Mouse (Mus musculus): ENCODE measurements around the gene Gm7271.

Gene Gm7271

DNA sequence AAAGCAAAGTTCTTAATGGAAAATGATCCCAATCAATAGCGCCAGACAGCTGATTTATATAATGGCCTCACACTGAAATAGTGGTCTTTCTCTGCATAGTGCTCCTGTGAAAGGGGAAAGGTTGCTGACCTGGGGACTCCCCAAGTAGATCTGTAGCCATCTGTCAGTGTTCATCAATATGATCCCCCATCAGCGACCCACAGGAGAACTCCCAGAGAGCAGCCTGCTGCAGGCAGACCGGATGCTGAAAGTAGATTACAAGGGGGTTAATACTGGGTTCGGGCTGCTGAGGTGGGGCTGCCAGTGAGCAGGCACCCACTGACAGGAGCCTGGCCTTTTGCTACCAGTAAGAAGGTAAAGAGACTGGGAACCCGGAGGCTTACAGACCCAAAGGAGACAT, at the start of gene Gm7271:
Gene Gm7271 (plus strand): TSS at position 230 of the 400 bp plus-strand sequence.
- DNase-seq (ENCODE audit: low spot score), result no peak

DNA sequence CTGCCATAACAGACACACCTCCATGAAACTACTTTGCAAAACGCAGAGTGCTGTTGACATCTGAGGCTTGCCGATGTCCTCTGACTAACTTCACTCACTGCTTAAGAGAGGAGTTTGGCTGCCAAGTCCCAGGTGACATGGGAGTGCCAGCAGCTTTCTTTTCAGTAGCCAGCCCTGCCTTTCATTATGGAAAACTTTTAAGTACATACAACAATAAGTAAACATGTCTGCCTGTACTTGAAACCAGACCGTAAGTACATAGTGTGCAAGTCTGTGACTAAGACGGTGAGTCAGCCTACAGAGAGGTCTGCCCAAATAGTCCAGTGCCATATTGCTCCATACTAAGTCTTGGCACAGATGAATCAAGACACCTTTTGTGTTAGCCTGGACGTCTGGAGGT, 46.7 kb upstream of the Gm7271 start:
- no peak for DNase-seq (ENCODE audit: low spot score)

DNA sequence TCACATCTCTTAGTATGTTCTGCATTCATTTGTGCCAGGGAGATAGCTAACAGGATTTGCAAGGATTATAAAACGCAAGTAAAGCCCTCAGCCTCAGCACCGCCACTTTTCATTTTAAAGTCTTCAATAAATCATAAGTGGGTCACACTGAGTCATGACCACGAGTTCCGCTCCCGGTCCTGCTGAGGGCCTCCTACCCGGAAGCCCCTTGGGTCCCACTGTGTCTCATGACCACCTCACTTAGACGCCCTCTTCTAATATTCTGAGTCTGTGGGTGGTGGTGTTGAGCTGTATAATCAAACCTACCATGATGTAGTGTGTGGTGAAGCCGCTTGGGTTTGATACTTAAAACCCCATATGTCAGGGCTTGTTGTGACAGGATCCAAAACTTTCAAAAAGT, 46.1 kb upstream of the Gm7271 start:
- DNase-seq (ENCODE audit: low spot score), result no peak

DNA sequence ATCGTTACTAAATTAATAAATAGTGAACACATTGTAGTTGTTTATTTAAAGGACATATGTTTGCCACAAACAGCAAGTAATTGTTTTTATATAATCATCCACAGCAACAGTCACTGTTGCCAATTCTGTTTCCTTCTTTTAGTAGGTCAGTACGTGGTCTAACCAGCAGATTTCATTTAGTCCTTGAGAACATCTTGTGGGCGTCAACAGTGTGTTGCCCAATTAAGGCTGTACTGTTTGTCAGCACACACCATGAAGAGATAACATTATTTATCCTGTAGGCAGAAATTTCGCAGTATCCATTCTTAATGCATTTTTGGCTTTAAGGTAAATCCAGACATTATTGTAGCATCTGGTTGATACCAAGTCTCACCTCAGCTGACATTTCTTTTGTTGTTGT, 42.4 kb upstream of the Gm7271 start:
- no peak for DNase-seq (ENCODE audit: low spot score)

DNA sequence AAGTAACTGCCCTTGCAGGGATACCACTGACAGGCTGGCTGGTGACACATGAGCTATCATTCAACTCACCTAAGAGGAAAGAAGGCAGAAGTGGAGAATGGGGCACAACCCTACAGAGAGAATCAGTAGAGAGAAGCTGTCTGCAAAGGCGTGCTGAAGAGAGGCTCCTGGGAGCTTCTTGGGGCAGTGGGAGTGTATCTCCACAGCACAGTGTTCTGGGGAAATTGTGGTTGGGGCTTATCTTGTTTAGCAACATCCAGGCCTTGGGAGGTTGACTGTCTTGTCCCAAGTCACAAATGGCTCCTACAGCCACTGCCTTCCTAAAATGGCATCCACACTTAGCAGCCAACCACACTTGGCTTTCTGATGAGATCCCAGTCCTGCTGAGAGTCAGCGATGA, 8.9 kb upstream of the Gm7271 start:
- DNase-seq (ENCODE audit: low spot score), result no peak

DNA sequence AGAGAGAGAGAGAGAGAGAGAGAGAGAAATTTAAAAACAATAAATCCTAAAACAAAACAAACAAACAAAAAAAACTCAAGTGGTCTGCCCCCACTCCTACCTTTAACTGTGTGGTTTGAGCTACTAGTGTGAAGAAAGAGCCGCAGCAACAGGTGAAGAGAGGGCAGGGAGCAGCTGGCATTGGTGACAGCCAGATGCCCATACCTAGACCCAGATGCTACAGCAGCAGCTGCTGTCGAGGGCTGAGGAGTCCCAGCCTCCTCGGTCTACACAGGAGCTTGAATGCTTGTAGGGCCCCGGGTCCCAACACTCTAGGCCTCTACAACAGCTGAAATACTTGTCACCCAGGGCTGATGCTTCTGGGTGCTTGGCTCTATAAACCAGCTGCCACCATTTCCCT, 7.0 kb upstream of the Gm7271 start:
- no peak for DNase-seq (ENCODE audit: low spot score)

DNA sequence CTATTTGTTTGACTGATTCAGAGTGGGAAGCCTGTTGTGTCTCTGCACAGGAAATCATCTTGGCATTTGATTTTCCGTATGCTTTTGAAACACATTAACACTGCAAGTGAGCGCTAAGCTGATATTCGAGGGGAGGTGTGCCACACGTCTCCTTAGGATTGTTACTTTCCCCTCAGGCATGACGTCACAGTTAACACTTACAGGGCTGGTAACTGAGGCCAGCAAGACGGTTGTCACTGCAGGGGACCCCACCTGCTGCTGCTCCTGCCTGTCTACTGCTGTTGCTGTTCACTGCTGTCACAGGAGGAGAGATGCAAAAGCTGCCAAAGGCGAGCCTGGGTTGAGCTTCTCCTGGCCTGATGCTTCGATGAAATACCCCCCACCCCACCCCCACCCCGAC, 6.1 kb upstream of the Gm7271 start:
- no peak for DNase-seq (ENCODE audit: low spot score)

DNA sequence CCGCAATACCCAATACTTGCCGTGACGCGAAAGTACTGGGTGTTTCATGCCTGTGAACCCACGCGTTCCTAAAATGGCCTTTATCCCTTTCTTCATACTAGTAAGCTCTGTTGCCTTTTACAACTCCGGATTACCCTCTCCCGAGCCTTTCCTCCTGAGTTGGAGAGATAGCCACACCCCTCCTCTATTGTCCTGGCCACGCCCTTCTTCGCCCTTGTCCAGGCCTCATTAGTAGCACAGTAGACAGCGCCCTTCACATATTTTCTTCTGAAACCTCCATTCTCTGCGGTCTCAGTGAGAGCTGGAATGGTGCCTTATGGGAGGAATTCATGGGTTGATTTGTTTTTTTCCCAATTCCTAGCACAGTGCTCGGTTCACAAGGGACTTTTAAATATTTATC, 11.3 kb downstream of the Gm7271 start:
- no peak for DNase-seq (ENCODE audit: low spot score)

DNA sequence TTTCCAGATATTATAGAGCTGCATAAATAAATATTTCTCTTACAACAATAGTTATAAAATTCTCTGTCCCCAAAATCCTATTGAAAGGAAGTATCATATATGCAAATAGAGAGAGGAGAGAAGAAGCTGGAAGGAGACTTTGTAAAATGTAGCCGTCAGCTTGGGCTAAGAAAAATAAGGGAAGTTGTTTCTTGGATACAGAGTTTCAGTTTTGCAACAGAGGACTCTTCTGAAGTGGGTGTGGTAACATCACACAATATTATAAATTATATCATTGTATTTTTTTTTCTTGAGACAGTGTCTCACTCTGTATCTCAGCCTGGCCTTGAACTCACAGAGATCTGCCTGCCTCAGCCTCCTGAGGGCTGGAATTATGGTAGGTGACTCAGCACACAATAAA, 38.6 kb downstream of the Gm7271 start:
- DNase-seq (ENCODE audit: low spot score), result no peak

DNA sequence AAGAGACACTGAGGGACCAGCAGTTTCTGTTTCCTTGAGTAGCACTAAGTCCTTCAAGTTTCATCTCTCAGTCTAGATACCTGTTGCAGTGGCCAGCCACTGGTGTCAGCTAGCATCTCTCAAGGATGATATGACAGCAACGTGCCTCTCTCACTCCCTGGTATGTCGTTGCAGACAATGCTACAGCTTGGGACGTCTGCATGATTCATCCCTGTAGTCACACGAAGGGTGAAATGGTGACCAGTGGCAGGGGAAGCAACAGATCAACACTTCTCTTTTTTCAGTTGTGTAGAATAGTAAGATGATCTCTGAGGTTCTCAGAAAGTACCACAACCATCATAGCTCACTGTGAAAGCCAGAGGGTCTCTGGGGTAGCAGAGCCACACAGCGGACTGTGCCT, 40.8 kb downstream of the Gm7271 start:
- DNase-seq (ENCODE audit: low spot score), result no peak

DNA sequence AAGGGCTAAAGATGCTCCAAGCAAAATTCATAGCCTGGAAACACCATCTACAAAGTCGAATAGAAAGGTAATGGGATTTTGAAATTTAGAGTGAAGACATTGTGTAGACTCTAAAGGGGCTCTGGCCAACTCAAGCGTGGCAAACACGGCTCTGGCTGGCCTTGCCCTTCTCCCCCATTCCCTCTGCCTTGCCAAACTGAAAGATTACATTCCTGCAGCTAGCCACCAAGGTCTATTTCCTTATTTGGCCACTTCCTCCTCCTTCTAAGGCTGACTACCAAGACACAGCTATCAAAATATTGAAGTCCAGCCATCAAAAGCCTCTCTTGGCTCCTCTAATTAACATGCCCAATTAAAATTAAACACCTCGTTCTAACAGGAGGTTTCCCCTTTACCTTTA, 41.2 kb downstream of the Gm7271 start:
- peak; percentile 54 for DNase-seq (ENCODE audit: low spot score)

DNA sequence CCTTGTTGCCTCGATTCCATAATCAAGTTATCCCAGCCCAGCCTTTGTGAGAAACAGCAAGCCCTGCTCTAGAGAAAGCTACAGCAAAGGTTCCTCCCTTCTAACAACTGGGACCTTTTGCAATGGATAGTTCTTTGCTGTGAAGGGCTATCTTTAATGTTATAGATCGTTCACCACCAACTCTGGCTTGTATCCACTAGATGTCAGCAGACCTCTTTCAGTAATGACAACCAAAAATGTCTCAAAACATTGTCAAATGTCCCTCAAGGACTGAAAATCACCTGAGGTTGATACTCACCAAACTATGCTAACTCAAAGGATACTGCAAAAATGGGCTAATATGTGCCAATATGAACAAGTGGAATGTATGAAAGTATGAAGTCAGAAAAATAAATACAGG, 42.0 kb downstream of the Gm7271 start:
- DNase-seq (ENCODE audit: low spot score), result no peak

DNA sequence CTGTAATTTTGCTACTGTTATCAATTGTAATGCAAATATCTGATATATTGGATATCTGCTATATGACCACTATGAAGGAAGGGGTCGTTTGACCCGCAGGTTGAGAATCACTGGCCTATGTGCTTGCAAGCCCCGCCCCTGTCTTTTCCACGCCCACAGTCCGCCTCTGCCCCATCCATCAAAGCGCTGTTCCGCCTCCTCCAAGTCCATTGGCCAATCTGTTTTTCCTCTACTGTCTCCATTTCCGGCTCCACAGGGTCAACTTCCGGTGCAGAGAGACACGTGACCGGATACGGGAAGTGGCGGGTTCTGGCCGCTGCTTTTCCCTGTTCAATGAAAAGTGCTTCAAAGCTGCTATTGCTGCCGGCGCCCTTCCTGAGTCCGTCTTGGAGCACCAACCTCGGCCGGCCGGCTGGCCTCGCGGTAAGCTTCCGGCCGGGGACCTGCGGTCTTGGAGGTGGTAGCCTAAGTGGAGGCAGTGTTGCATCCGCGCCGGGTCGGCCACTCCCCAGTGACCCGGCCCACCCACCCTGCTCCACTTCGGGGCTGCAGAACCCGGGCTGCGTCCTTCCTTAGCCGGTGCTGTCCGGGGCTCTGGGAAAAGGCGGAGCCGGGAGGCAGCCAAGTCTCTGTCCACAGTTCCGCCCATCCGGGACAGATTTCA, 45.3 kb downstream of the Gm7271 start, which contains the start of gene Exoc1:
Gene Exoc1 (plus strand): TSS at position 272 of the 664 bp plus-strand sequence.
- peak; percentile 90 for DNase-seq (ENCODE audit: low spot score)

DNA sequence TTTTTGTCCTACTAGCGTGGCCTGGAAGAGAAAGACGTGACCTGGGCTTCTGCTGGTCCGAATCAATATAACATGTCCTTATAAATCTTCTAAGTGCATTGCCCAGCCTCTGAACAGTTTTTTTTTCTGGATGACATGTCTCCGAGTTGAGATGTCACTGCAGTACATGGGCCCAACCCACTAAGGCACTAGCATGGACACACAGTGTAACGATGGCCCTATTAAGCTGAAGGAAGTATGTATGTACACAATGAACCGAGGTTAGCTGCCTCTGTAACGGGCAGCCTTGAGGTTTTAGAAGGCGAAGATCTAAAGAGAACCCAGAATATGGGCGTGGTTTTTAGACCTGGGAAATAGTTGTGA, 45.8 kb downstream of the Gm7271 start:
- DNase-seq (ENCODE audit: low spot score), result no peak

DNA sequence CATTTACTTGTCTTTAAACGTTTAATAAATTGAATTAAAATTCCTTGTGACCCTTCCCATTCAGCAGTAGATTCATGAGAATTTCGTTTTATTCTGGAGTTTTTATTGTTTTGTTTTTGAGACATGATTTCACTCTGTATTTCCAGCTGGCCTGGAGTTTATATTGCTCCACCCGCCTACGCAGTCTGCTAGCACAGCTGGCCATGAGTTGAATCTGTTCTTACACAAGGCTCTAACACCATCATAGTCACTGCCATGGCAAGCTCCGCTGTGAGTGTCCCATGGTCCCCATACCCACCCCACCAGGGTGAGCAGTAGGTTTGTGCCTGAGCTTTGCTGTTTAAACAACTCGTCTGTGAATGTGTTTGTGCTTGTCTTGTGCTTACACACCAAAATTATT, 49.3 kb downstream of the Gm7271 start:
- no peak for DNase-seq (ENCODE audit: low spot score)

DNA sequence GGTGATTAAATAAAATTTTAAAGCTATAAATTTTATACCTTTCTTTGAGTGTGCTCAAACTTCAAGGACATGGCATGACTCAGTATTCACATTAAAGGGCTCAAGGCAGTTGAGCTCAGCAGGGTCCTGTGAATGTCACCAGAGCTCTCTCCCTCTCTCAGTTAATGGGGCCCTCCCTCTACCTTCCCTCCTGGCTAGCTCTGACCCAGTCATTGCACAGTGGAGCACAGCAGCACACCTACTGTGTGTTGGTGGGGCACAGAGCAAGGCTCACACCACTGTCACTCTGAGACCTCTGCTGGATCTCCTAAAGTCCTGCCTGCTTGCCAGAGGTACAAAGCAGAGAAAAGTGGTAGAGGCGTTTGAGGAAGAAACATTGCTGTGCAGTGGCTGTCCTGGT, 52.4 kb downstream of the Gm7271 start:
- no peak for DNase-seq (ENCODE audit: low spot score)

DNA sequence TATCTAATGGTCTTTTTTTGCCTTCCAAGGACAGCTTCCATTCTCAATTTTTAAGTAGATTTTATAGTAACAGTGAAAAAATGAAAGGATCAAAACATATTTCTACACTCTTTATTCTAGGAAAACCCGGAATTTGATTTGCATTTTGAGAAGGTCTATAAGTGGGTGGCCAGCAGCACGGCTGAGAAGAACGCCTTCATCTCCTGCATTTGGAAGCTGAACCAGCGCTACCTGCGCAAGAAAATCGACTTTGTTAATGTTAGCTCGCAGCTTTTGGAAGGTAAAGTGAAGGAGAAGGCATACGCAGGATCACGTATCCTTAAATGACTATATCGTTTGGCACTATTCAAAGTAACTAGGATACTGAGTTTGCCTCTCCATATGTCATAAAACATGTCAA, 53.7 kb downstream of the Gm7271 start:
- DNase-seq (ENCODE audit: low spot score), result no peak

DNA sequence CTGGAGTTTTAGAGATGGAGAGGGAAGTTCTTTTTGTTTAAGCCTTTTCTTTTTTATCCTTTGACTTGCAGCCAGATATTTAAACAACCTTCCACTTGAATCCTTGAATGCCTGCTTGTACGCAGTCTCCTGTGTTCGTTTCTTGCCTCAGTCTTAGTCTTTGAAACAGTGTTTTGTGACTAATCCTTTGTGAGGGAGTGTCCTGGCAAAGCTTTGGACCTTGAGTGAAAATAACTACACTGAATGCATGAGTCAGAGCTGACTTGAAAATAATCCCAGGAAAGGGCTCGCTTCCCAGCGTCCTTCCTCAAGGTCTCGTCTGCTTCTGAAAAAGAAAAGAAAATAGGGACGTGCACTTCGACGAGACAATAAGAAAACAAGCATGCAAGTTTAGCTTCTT, 56.3 kb downstream of the Gm7271 start:
- DNase-seq (ENCODE audit: low spot score), result peak; percentile 28

DNA sequence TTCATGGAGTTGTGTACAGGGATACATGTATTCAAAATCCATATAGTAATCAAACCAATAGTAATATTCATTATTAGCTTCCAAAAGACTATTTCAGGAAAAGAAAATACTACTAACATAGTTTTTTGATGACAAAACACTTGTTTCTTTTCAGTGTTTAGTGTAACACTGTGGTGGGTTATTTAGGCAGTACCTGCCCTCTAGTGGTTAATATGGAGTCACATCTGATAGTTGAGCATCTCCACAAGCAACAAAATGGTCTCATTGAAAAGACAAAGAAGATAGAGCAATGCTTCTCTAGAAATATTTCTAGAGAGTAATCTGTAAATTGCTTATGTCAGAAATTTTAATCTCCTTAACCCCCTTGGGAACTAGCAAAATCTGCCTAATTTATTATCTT, 57.0 kb downstream of the Gm7271 start:
- DNase-seq (ENCODE audit: low spot score), result no peak

DNA sequence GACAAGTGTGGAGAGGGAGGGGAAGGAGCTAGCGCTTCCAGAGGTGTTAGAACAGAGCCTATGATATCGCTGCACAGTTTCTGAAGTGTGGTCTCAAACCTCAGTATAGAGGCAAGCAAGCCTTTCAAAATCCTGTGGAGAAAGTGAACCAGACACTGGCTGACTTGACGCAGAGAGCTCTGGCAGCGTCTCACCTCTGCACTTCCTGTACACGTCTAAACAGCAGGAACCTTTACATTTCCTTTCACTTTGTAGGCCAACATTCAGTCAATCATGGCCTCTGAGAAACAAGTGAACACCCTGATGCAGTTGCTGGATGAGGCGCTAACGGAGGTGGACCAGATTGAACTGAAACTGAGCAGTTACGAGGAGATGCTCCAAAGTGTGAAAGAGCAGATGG, 59.4 kb downstream of the Gm7271 start:
- no peak for DNase-seq (ENCODE audit: low spot score)

DNA sequence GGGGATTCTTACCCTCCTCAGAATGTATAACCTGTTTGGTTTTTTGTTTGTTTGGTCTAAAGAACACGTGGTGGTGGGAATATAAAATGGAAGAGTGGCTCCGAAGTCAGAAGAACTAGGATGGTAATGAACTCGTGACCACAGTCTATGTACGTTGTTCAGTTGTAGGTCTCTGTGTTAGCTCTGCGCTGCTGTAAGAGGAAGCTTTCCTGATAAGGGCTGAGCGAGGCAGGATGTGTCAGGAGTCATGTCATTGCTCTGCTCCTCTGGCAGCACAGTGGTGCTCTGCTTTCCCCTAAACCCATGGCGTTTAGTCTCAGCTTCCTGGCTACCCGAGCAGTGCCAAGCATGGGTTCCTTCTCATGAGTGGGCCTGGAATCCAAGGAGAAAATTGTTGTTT, 66.6 kb downstream of the Gm7271 start:
- DNase-seq (ENCODE audit: low spot score), result no peak

DNA sequence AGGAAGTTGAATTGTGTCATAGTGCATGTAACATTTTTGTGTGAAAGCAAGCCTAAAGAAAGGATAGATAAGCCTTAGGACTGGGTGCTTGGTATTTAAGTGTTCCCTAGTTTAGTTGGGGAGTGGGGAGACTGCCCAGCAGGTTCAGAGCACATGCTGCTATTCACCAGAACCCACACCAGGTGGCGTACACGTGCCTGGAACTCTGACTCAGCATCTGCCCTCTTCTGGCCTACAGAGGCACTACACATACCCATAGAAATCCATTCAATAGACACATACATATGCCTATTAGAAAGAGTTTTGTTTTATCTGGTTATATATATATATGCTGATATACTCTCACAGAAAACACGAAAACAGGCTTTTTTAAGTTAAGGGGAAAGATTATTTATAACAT, 81.5 kb downstream of the Gm7271 start:
- peak; percentile 43 for DNase-seq (ENCODE audit: low spot score)
